In the genomic region with DNA sequence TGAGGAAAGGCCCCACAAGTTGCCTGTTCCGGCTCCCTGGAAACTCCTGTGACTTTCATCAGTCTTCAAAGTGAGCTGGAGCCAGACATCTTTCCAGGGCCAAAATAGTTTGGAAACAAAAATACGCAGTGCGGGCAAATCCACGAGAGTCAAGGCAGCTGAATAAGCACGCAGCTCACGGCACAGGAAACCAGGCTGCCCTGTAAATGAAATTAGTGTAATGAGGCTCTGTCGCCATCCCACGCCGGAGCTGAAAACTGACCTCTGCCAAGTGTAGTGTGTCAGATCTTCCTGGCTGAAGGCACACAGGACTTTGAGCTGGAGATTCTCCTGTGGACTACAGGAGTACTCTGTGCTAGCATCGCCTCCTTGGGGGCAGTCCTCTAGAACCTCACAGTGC, we compare ENCODE assay signal across 14 mouse cellular contexts.
A peak's percentile ranks its signal among the peaks of the same experiment; 100 is the strongest.
DNase-seq lines count a peak whose midpoint lies in the region; ATAC-seq and TF ChIP-seq lines count a peak whose summit lies in the region.
"Had no signal": no experiment of that assay in that cellular context is flagged by ENCODE, and none has a peak within 500 bp of the region (broad histone marks: within the 10 kb centered on the region; RNA-seq: fewer than 3 reads in every experiment).

No protein-coding gene starts in this region.

- H3K9ac ChIP-seq in lung, embryonic 14.5 days, result no peak overlapping the region
- no peak overlapping the region for H3K9ac ChIP-seq in kidney, embryonic 16.5 days (replicated peaks; ENCODE audit: low read length)
- H3K9ac ChIP-seq: lung, embryonic 15.5 days; midbrain, embryonic 13.5 days; neural tube, embryonic 13.5 days had no signal

- no peak overlapping the region for H3K4me2 ChIP-seq in lung, embryonic 14.5 days
- no peak overlapping the region for H3K4me2 ChIP-seq in kidney, embryonic 16.5 days (replicated peaks; ENCODE audit: low read depth, low read length)
- H3K4me2 ChIP-seq: lung, embryonic 15.5 days; midbrain, embryonic 13.5 days; neural tube, embryonic 13.5 days had no signal

- DNase-seq in gastrocnemius, adult 18-20 months (ENCODE audit: low spot score), result peak; percentile 7
- no peak for DNase-seq in gastrocnemius, postnatal 36 days
- peak; percentile 24 for DNase-seq in lung, embryonic 14.5 days
- no peak for DNase-seq in lung, postnatal 4 days
- no peak for DNase-seq in midbrain, embryonic 10.5 days (ENCODE audit: low spot score)
- no peak for DNase-seq in cerebellum, postnatal 14 days
- no peak for DNase-seq in cerebellum, adult 11-12 months
- DNase-seq: cerebellum, postnatal 25 days; thymus, adult 2 months had no signal

- H3K4me3 ChIP-seq in lung, embryonic 14.5 days (ENCODE audit: low read depth, low read length), result no peak overlapping the region
- H3K4me3 ChIP-seq in kidney, embryonic 16.5 days (ENCODE audit: low read length), result no peak overlapping the region
- no peak overlapping the region for H3K4me3 ChIP-seq in midbrain, embryonic 10.5 days
- H3K4me3 ChIP-seq: hindbrain, embryonic 10.5 days; lung, embryonic 15.5 days; midbrain, embryonic 13.5 days; neural tube, embryonic 13.5 days had no signal

- H3K9me3 ChIP-seq in lung, embryonic 14.5 days (ENCODE audit: low read depth, low read length), result no peaks in the 10 kb centered on the region
- no peaks in the 10 kb centered on the region for H3K9me3 ChIP-seq in kidney, embryonic 16.5 days (ENCODE audit: low read length)
- H3K9me3 ChIP-seq in midbrain, embryonic 10.5 days (replicated peaks), result no peaks in the 10 kb centered on the region
- H3K9me3 ChIP-seq: hindbrain, embryonic 10.5 days; lung, embryonic 15.5 days; midbrain, embryonic 13.5 days; neural tube, embryonic 13.5 days had no signal

- intact Hi-C loops in gastrocnemius, postnatal 36 days (cut with DNase I), result no loop called here

- no peak for TF ChIP-seq CTCF in lung, embryonic 14.5 days (IDR thresholded peaks at IDR 0.05; ENCODE audit: low read depth)

- ATAC-seq in lung, embryonic 14.5 days (ENCODE audit: insufficient read depth), result no peak
- ATAC-seq in kidney, embryonic 16.5 days (ENCODE audit: low FRiP score, low TSS enrichment), result 0 out of 2 replicates have a peak, but pooled peaks have one; percentile 31
- ATAC-seq: midbrain, embryonic 13.5 days had no signal

- no peaks in the 10 kb centered on the region for H3K36me3 ChIP-seq in lung, embryonic 14.5 days (ENCODE audit: insufficient read depth)
- no peaks in the 10 kb centered on the region for H3K36me3 ChIP-seq in kidney, embryonic 16.5 days (ENCODE audit: insufficient read depth, low read length)
- no peaks in the 10 kb centered on the region for H3K36me3 ChIP-seq in midbrain, embryonic 10.5 days
- H3K36me3 ChIP-seq: hindbrain, embryonic 10.5 days; lung, embryonic 15.5 days; midbrain, embryonic 13.5 days; neural tube, embryonic 13.5 days had no signal

- no peaks in the 10 kb centered on the region for H3K27me3 ChIP-seq in lung, embryonic 14.5 days (ENCODE audit: insufficient read depth, low read length)
- H3K27me3 ChIP-seq in kidney, embryonic 16.5 days (ENCODE audit: insufficient read depth, low read length), result no peaks in the 10 kb centered on the region
- H3K27me3 ChIP-seq in midbrain, embryonic 10.5 days (ENCODE audit: low read depth, poor library complexity, severe bottlenecking), result no peaks in the 10 kb centered on the region
- H3K27me3 ChIP-seq: lung, embryonic 15.5 days; midbrain, embryonic 13.5 days; neural tube, embryonic 13.5 days had no signal

- WGBS in lung, embryonic 14.5 days, result 63% methylated on average over 10 of the region's 10 CpGs
- WGBS in kidney, embryonic 16.5 days, result 25% methylated on average over 10 of the region's 10 CpGs
- 77% methylated on average over 10 of the region's 10 CpGs for WGBS in midbrain, embryonic 10.5 days

- peaks cover 2% of the 10 kb centered on the region; the same call in 1 of the 2 replicates for H3K4me1 ChIP-seq in lung, embryonic 14.5 days (ENCODE audit: insufficient read depth)
- H3K4me1 ChIP-seq in kidney, embryonic 16.5 days (ENCODE audit: insufficient read depth, low read length), result peaks cover 6% of the 10 kb centered on the region
- H3K4me1 ChIP-seq in midbrain, embryonic 10.5 days, result no peaks in the 10 kb centered on the region
- H3K4me1 ChIP-seq: hindbrain, embryonic 10.5 days; midbrain, embryonic 13.5 days; neural tube, embryonic 13.5 days had no signal

- H3K27ac ChIP-seq in lung, embryonic 14.5 days (ENCODE audit: low read depth), result no peak overlapping the region
- no peak overlapping the region for H3K27ac ChIP-seq in kidney, embryonic 16.5 days (ENCODE audit: low read length)
- no peak overlapping the region for H3K27ac ChIP-seq in midbrain, embryonic 10.5 days (replicated peaks)
- H3K27ac ChIP-seq: hindbrain, embryonic 10.5 days; lung, embryonic 15.5 days; midbrain, embryonic 13.5 days; neural tube, embryonic 13.5 days had no signal

Comparison
In these comparisons a context has a peak if more than half of its experiments do, and no peak if none do; other contexts are left out.
1. DNase-seq: peak in gastrocnemius, adult 18-20 months (single experiment) and lung, embryonic 14.5 days (single experiment); none in gastrocnemius, postnatal 36 days (0 of 2), lung, postnatal 4 days (0 of 2), midbrain, embryonic 10.5 days (single experiment), cerebellum, postnatal 14 days (0 of 2) and cerebellum, adult 11-12 months (single experiment).